Mouse (Mus musculus): ENCODE results near the gene Pou2f3. TPM values are rescaled to one million over a fixed set of nuclear protein-coding genes. Genes with fewer than 3 reads are reported as not detected.

Gene Pou2f3
- polyA plus RNA-seq, 1 experiment = 1.7 TPM

GRCm38 (mm10) chr9:43227626-43228025 lies 17.5 kb upstream of the Pou2f3 start:
- Histone ChIP-seq H3K4me3 (ENCODE audit: control insufficient read depth, insufficient read depth, low read length) (no peak overlapping the region), H3K27ac (ENCODE audit: control insufficient read depth, insufficient read depth, low read length) (no peak overlapping the region), H3K4me1 (replicated peaks; ENCODE audit: control insufficient read depth, insufficient read depth, low read length) (no peaks in the 10 kb centered on the region), H3K36me3 (ENCODE audit: control insufficient read depth, insufficient read depth, low read length) (no peaks in the 10 kb centered on the region), H3K27me3 (ENCODE audit: control insufficient read depth, insufficient read depth, low read length) (no peaks in the 10 kb centered on the region)
- DNase-seq = no peak
- WGBS = 87% methylated on average over 8 of the region's 8 CpGs
- TF ChIP-seq CTCF (IDR thresholded peaks at IDR 0.05; ENCODE audit: borderline replicate concordance, control insufficient read depth, extremely low read depth, insufficient read depth, low read length, poor library complexity) (no peak), POLR2A (IDR thresholded peaks at IDR 0.05; ENCODE audit: control insufficient read depth, extremely low read depth, insufficient read depth, low read length, poor library complexity) (no peak)

- Histone ChIP-seq H3K27me3 (ENCODE audit: control insufficient read depth, insufficient read depth, low read length) (no peaks in the 10 kb centered on the region), H3K36me3 (ENCODE audit: control insufficient read depth, insufficient read depth, low read length) (no peaks in the 10 kb centered on the region), H3K27ac (ENCODE audit: control insufficient read depth, insufficient read depth, low read length) (no peak overlapping the region), H3K4me1 (replicated peaks; ENCODE audit: control insufficient read depth, insufficient read depth, low read length) (no peaks in the 10 kb centered on the region), H3K4me3 (ENCODE audit: control insufficient read depth, insufficient read depth, low read length) (no peak overlapping the region)
- WGBS = 90% methylated on average over 9 of the region's 9 CpGs
- DNase-seq = no peak
- TF ChIP-seq CTCF (IDR thresholded peaks at IDR 0.05; ENCODE audit: borderline replicate concordance, control insufficient read depth, extremely low read depth, insufficient read depth, low read length, poor library complexity) = no peak
- no peak for TF ChIP-seq POLR2A (IDR thresholded peaks at IDR 0.05; ENCODE audit: control insufficient read depth, extremely low read depth, insufficient read depth, low read length, poor library complexity)
These were observed 16.5 kb upstream of the Pou2f3 start for GRCm38 (mm10) chr9:43226573-43227160.

- Histone ChIP-seq H3K36me3 (ENCODE audit: control insufficient read depth, insufficient read depth, low read length) (no peaks in the 10 kb centered on the region), H3K4me1 (replicated peaks; ENCODE audit: control insufficient read depth, insufficient read depth, low read length) (no peaks in the 10 kb centered on the region), H3K4me3 (ENCODE audit: control insufficient read depth, insufficient read depth, low read length) (no peak overlapping the region), H3K27ac (ENCODE audit: control insufficient read depth, insufficient read depth, low read length) (no peak overlapping the region), H3K27me3 (ENCODE audit: control insufficient read depth, insufficient read depth, low read length) (no peaks in the 10 kb centered on the region)
- no peak for DNase-seq
- 83% methylated on average over 2 of the region's 2 CpGs for WGBS
- TF ChIP-seq POLR2A (IDR thresholded peaks at IDR 0.05; ENCODE audit: control insufficient read depth, extremely low read depth, insufficient read depth, low read length, poor library complexity) (no peak), CTCF (IDR thresholded peaks at IDR 0.05; ENCODE audit: borderline replicate concordance, control insufficient read depth, extremely low read depth, insufficient read depth, low read length, poor library complexity) (no peak)
These were observed 15.3 kb upstream of the Pou2f3 start for GRCm38 (mm10) chr9:43225481-43225880.

- Histone ChIP-seq H3K4me1 (replicated peaks; ENCODE audit: control insufficient read depth, insufficient read depth, low read length) (no peaks in the 10 kb centered on the region), H3K36me3 (ENCODE audit: control insufficient read depth, insufficient read depth, low read length) (no peaks in the 10 kb centered on the region), H3K4me3 (ENCODE audit: control insufficient read depth, insufficient read depth, low read length) (no peak overlapping the region), H3K27ac (ENCODE audit: control insufficient read depth, insufficient read depth, low read length) (no peak overlapping the region), H3K27me3 (ENCODE audit: control insufficient read depth, insufficient read depth, low read length) (no peaks in the 10 kb centered on the region)
- TF ChIP-seq POLR2A (IDR thresholded peaks at IDR 0.05; ENCODE audit: control insufficient read depth, extremely low read depth, insufficient read depth, low read length, poor library complexity) = no peak
- TF ChIP-seq CTCF (IDR thresholded peaks at IDR 0.05; ENCODE audit: borderline replicate concordance, control insufficient read depth, extremely low read depth, insufficient read depth, low read length, poor library complexity) = no peak
- WGBS = 93% methylated on average over 11 of the region's 11 CpGs
- no peak for DNase-seq
These were observed 14.7 kb upstream of the Pou2f3 start for GRCm38 (mm10) chr9:43224771-43225355.

GRCm38 (mm10) chr9:43222429-43222715 lies 12.2 kb upstream of the Pou2f3 start:
- WGBS = 93% methylated on average over 8 of the region's 8 CpGs
- DNase-seq = no peak
- TF ChIP-seq CTCF (IDR thresholded peaks at IDR 0.05; ENCODE audit: borderline replicate concordance, control insufficient read depth, extremely low read depth, insufficient read depth, low read length, poor library complexity) (no peak), POLR2A (IDR thresholded peaks at IDR 0.05; ENCODE audit: control insufficient read depth, extremely low read depth, insufficient read depth, low read length, poor library complexity) (no peak)

GRCm38 (mm10) chr9:43221643-43222428 lies 11.7 kb upstream of the Pou2f3 start:
- TF ChIP-seq POLR2A (IDR thresholded peaks at IDR 0.05; ENCODE audit: control insufficient read depth, extremely low read depth, insufficient read depth, low read length, poor library complexity) = no peak
- no peak for TF ChIP-seq CTCF (IDR thresholded peaks at IDR 0.05; ENCODE audit: borderline replicate concordance, control insufficient read depth, extremely low read depth, insufficient read depth, low read length, poor library complexity)
- H3K27ac ChIP-seq (ENCODE audit: control insufficient read depth, insufficient read depth, low read length) = no peak overlapping the region
- no peaks in the 10 kb centered on the region for H3K36me3 ChIP-seq (ENCODE audit: control insufficient read depth, insufficient read depth, low read length)
- no peak overlapping the region for H3K4me3 ChIP-seq (ENCODE audit: control insufficient read depth, insufficient read depth, low read length)
- H3K27me3 ChIP-seq (ENCODE audit: control insufficient read depth, insufficient read depth, low read length) = no peaks in the 10 kb centered on the region
- 68% methylated on average over 18 of the region's 18 CpGs for WGBS
- no peaks in the 10 kb centered on the region for H3K4me1 ChIP-seq (replicated peaks; ENCODE audit: control insufficient read depth, insufficient read depth, low read length)
- DNase-seq = peak; percentile 76

More at GRCm38 (mm10) chr9:43222429-43222715, 12.2 kb upstream of the Pou2f3 start:
- no peak overlapping the region for H3K27ac ChIP-seq (ENCODE audit: control insufficient read depth, insufficient read depth, low read length)
- H3K4me1 ChIP-seq (replicated peaks; ENCODE audit: control insufficient read depth, insufficient read depth, low read length) = no peaks in the 10 kb centered on the region
- H3K36me3 ChIP-seq (ENCODE audit: control insufficient read depth, insufficient read depth, low read length) = no peaks in the 10 kb centered on the region
- no peak overlapping the region for H3K4me3 ChIP-seq (ENCODE audit: control insufficient read depth, insufficient read depth, low read length)
- no peaks in the 10 kb centered on the region for H3K27me3 ChIP-seq (ENCODE audit: control insufficient read depth, insufficient read depth, low read length)

Data from thymus, adult 2 months (tissue).